ENCODE assay signal across 10 mouse cellular contexts in the genomic region with DNA sequence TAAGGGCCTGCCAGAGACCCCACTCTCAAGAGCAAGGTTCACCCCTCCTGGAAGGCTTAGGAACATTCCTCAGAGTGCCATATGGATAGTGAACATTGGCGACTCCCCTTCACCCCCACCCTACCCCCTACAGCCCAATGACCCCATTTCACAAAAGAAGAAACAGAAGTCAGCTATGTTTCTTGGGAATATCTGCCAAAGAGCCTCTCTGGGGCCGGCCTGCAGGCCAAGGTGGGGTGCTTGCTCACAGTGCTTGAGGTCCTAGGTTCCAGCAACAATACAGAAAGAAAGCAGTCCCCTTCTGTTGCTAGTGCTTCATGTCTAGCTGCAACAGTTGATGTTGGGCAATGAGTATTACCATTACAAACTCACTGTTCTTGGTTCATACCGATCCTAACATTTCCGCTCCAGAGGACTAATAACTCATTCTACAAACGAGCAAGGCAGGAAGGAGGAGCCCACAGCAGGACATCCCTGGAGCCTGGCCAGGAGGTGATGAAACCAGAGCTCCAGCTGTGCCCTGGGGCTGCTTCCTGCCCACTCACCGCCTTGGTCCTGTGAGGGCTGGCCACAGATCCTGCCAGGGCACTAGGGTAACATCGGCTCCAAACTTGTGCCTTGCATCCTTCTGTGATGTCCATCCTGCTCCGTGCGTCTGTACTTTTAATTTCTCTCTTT. TPM values are rescaled to one million over a fixed set of nuclear protein-coding genes. Genes with fewer than 3 reads are reported as not detected.
A peak's percentile ranks its signal among the peaks of the same experiment; 100 is the strongest.
DNase-seq lines count a peak whose midpoint lies in the region; ATAC-seq lines count a peak whose summit lies in the region.
"Had no signal": no experiment of that assay in that cellular context is flagged by ENCODE, and none has a peak within 500 bp of the region (broad histone marks: within the 10 kb centered on the region; RNA-seq: fewer than 3 reads in every experiment).

No protein-coding gene starts in this region.

- WGBS in heart, embryonic 10.5 days, result 69% methylated on average over 9 of the region's 9 CpGs
- 38% methylated on average over 9 of the region's 9 CpGs for WGBS in kidney, embryonic 16.5 days
- 66% methylated on average over 9 of the region's 9 CpGs for WGBS in hindbrain, embryonic 12.5 days

- H3K4me3 ChIP-seq in heart, embryonic 10.5 days, result no peak overlapping the region
- no peak overlapping the region for H3K4me3 ChIP-seq in kidney, embryonic 16.5 days (ENCODE audit: low read length)
- no peak overlapping the region for H3K4me3 ChIP-seq in hindbrain, embryonic 12.5 days
- H3K4me3 ChIP-seq: embryonic facial prominence, embryonic 12.5 days; limb, embryonic 12.5 days had no signal

- H3K9ac ChIP-seq in kidney, embryonic 16.5 days (replicated peaks; ENCODE audit: low read length), result no peak overlapping the region; the same call in 1 of the 2 replicates
- H3K9ac ChIP-seq in hindbrain, embryonic 12.5 days, result no peak overlapping the region
- H3K9ac ChIP-seq: embryonic facial prominence, embryonic 12.5 days; limb, embryonic 12.5 days had no signal

- H3K4me2 ChIP-seq in kidney, embryonic 16.5 days (replicated peaks; ENCODE audit: low read depth, low read length), result no peak overlapping the region
- H3K4me2 ChIP-seq in hindbrain, embryonic 12.5 days (replicated peaks), result no peak overlapping the region
- H3K4me2 ChIP-seq: embryonic facial prominence, embryonic 12.5 days; limb, embryonic 12.5 days had no signal

- H3K36me3 ChIP-seq in heart, embryonic 10.5 days, result peaks cover 17% of the 10 kb centered on the region
- peaks cover 11% of the 10 kb centered on the region for H3K36me3 ChIP-seq in kidney, embryonic 16.5 days (ENCODE audit: insufficient read depth, low read length)
- peaks cover 14% of the 10 kb centered on the region for H3K36me3 ChIP-seq in hindbrain, embryonic 12.5 days

- DNase-seq in heart, adult 18-20 months, result peak; percentile 65 to 68
- DNase-seq in heart, embryonic 10.5 days (ENCODE audit: low spot score), result no peak
- DNase-seq in 3T3-L1 (ENCODE audit: low read depth, low spot score), result peak; percentile 98
- peak; percentile 57 to 75 for DNase-seq in cerebellum, adult 18-20 months
- peak; percentile 36 to 81 for DNase-seq in urinary bladder, postnatal 36 days (ENCODE audit: low spot score in 2 of 2)

- peaks cover 5% of the 10 kb centered on the region; the same call in 1 of the 2 replicates for H3K27me3 ChIP-seq in heart, embryonic 10.5 days (ENCODE audit: insufficient read depth, poor library complexity, severe bottlenecking)
- H3K27me3 ChIP-seq in kidney, embryonic 16.5 days (ENCODE audit: insufficient read depth, low read length), result no peaks in the 10 kb centered on the region
- peaks cover 9% of the 10 kb centered on the region; the same call in 1 of the 2 replicates for H3K27me3 ChIP-seq in hindbrain, embryonic 12.5 days
- H3K27me3 ChIP-seq: embryonic facial prominence, embryonic 12.5 days; limb, embryonic 12.5 days had no signal

- peaks cover 31% of the 10 kb centered on the region for H3K4me1 ChIP-seq in heart, embryonic 10.5 days
- peaks cover 34% of the 10 kb centered on the region for H3K4me1 ChIP-seq in kidney, embryonic 16.5 days (ENCODE audit: insufficient read depth, low read length)
- peaks cover 34% of the 10 kb centered on the region for H3K4me1 ChIP-seq in hindbrain, embryonic 12.5 days

- no peaks in the 10 kb centered on the region for H3K9me3 ChIP-seq in heart, embryonic 10.5 days
- no peaks in the 10 kb centered on the region for H3K9me3 ChIP-seq in kidney, embryonic 16.5 days (ENCODE audit: low read length)
- H3K9me3 ChIP-seq in hindbrain, embryonic 12.5 days (replicated peaks), result no peaks in the 10 kb centered on the region
- H3K9me3 ChIP-seq: embryonic facial prominence, embryonic 12.5 days; limb, embryonic 12.5 days had no signal

- no peak overlapping the region for H3K27ac ChIP-seq in heart, embryonic 10.5 days
- 0 out of 2 replicates have a peak overlapping the region, but pooled peaks have one; percentile 12 for H3K27ac ChIP-seq in kidney, embryonic 16.5 days (ENCODE audit: low read length)
- no peak overlapping the region for H3K27ac ChIP-seq in hindbrain, embryonic 12.5 days
- H3K27ac ChIP-seq: embryonic facial prominence, embryonic 12.5 days; limb, embryonic 12.5 days had no signal

- ATAC-seq in kidney, embryonic 16.5 days (ENCODE audit: low FRiP score, low TSS enrichment), result no peak
- no peak for ATAC-seq in hindbrain, embryonic 12.5 days (ENCODE audit: low FRiP score)
- ATAC-seq in megakaryocyte-erythroid progenitor cell, adult 5-6 weeks (replicated peaks; ENCODE audit: low FRiP score, low TSS enrichment, poor library complexity, severe bottlenecking), result no peak

RNA-seq across cellular contexts. Expression of a gene that starts 3.6 kb away (rescaled TPM):
- 1 to 10 TPM; 8.7 to 9.1 TPM for total RNA-seq in heart, adult 18-20 months (2021)
- polyA plus RNA-seq in heart, embryonic 10.5 days (2016; fragmentation: Nextera tagmentation; extraction: Ambion mirVana), result 5.5 and 6.8 TPM in 2 replicates
- 8.5 and 9.1 TPM in 2 replicates for polyA plus RNA-seq in kidney, embryonic 16.5 days (2015; fragmentation: Nextera tagmentation; extraction: Ambion mirVana)
- polyA plus RNA-seq in hindbrain, embryonic 12.5 days (2016; fragmentation: Nextera tagmentation; extraction: Ambion mirVana), result 13.7 and 15.1 TPM in 2 replicates
- 0.54 TPM in 1 of 2 replicates, not detected in the other for total RNA-seq in megakaryocyte-erythroid progenitor cell, adult 5-6 weeks (2014; fragmentation: Nextera tagmentation)
- not detected in 2 replicates for total RNA-seq in megakaryocyte-erythroid progenitor cell, adult 5-6 weeks (2017)

RNA-seq across cellular contexts. Expression of a gene that starts 3.7 kb away (rescaled TPM):
- 1 to 10 TPM; 8.1 to 9.1 TPM for total RNA-seq in heart, adult 18-20 months (2021)
- 7.0 and 7.3 TPM in 2 replicates for polyA plus RNA-seq in heart, embryonic 10.5 days (2016; fragmentation: Nextera tagmentation; extraction: Ambion mirVana)
- 9.9 and 12.0 TPM in 2 replicates for polyA plus RNA-seq in kidney, embryonic 16.5 days (2015; fragmentation: Nextera tagmentation; extraction: Ambion mirVana)
- 10.3 and 11.1 TPM in 2 replicates for polyA plus RNA-seq in hindbrain, embryonic 12.5 days (2016; fragmentation: Nextera tagmentation; extraction: Ambion mirVana)
- total RNA-seq in megakaryocyte-erythroid progenitor cell, adult 5-6 weeks (2014; fragmentation: Nextera tagmentation), result 5.3 and 7.0 TPM in 2 replicates
- total RNA-seq in megakaryocyte-erythroid progenitor cell, adult 5-6 weeks (2017), result 6.2 and 16.2 TPM in 2 replicates

RNA-seq across cellular contexts. Expression of a gene that starts 39.3 kb away (rescaled TPM):
- total RNA-seq in heart, adult 18-20 months (2021), result 10 to 100 TPM; 31.5 to 37.2 TPM
- polyA plus RNA-seq in heart, embryonic 10.5 days (2016; fragmentation: Nextera tagmentation; extraction: Ambion mirVana), result 11.8 and 17.5 TPM in 2 replicates
- polyA plus RNA-seq in kidney, embryonic 16.5 days (2015; fragmentation: Nextera tagmentation; extraction: Ambion mirVana), result 15.9 and 16.9 TPM in 2 replicates
- 16.2 and 18.3 TPM in 2 replicates for polyA plus RNA-seq in hindbrain, embryonic 12.5 days (2016; fragmentation: Nextera tagmentation; extraction: Ambion mirVana)
- total RNA-seq in megakaryocyte-erythroid progenitor cell, adult 5-6 weeks (2014; fragmentation: Nextera tagmentation), result 52.3 and 58.0 TPM in 2 replicates
- total RNA-seq in megakaryocyte-erythroid progenitor cell, adult 5-6 weeks (2017), result 61.4 and 70.3 TPM in 2 replicates
